Mouse (Mus musculus) heart, postnatal 36 days (tissue): ENCODE data around the gene Lyz1. TPM values are rescaled to one million over a fixed set of nuclear protein-coding genes. Genes with fewer than 3 reads are reported as not detected.

Experiments
- total RNA-seq, 2 experiments: library from RNA; stranded (reverse); gene quantifications; 2 replicates each; pipeline ENCODE4 v1.2.3; 2021

Gene Lyz1
- total RNA-seq, 2 experiments from 2014 or later: 14.0 to 16.1 TPM

Other genes with a start within 250 kb of the Lyz1 start
- 100 to 1,000 TPM; 168 to 289 TPM for gene Lrrc10, start 247.5 kb downstream of the Lyz1 start, total RNA-seq
- 100 to 1,000 TPM; 132 to 137 TPM for gene Cct2, start 229.1 kb downstream of the Lyz1 start, total RNA-seq
- gene Frs2, start 144.3 kb downstream of the Lyz1 start, total RNA-seq: 10 to 100 TPM; 16.2 to 17.7 TPM
- gene Yeats4, start 68.4 kb downstream of the Lyz1 start, total RNA-seq: 10 to 100 TPM; 28.3 to 28.8 TPM
- not detected for gene 9530003J23Rik, start 54.2 kb downstream of the Lyz1 start, total RNA-seq
- 100 to 1,000 TPM; 148 to 201 TPM for gene Lyz2, start 10.5 kb downstream of the Lyz1 start, total RNA-seq
- gene Cpsf6, start 87.1 kb upstream of the Lyz1 start, total RNA-seq: 10 to 100 TPM; 30.0 to 33.7 TPM